Mouse (Mus musculus): ENCODE measurements around the gene Olfr99.
"Not testable (repeated sequence)": the region's sequence is repeated elsewhere in the genome, so short reads cannot be mapped to it uniquely, and the experiment has no call there.

The Olfr99 gene

DNA sequence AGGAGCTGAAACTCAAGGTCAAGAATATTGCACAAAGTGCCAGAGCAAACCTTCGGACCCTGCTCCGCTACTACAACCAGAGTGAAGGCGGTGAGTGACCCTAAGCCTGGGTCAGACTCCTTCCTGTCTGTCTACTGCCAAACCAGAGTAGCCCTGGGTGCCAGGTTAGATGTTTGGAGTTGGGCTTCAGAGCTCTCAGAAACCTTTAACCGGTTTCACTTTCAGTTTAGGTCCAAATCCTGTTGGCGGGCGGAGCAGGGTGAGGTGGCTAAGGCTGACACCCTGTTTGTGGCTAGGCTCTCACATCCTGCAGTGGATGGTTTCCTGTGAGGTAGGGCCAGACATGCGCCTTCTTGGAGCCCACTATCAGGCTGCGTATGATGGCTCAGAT is 12.6 kb downstream of the Olfr99 start:
- Histone ChIP-seq H3K27me3 (ENCODE audit: insufficient read depth, low read length) (peaks cover 20% of the 10 kb centered on the region), H3K9me3 (ENCODE audit: low read length) (no peaks in the 10 kb centered on the region), H3K36me3 (ENCODE audit: insufficient read depth, low read length) (no peaks in the 10 kb centered on the region), H3K4me3 (replicated peaks; ENCODE audit: low read length) (peak overlapping the region; percentile 76), H3K4me1 (replicated peaks; ENCODE audit: low read depth, low read length) (peaks cover 11% of the 10 kb centered on the region; the same call in 1 of the 2 replicates)
- TF ChIP-seq POU5F1 (IDR thresholded peaks at IDR 0.05; ENCODE audit: borderline replicate concordance, low read length) (no peak), NANOG (IDR thresholded peaks at IDR 0.05; ENCODE audit: borderline replicate concordance, low read length) (no peak), CTCF (conservative IDR thresholded peaks at IDR 0.05; ENCODE audit: low read length) (no peak)

GRCm38 (mm10) chr17:37270058-37270701 is 13.1 kb downstream of the Olfr99 start, which contains the start of gene H2-M3:
Gene H2-M3 (plus strand): TSS chr17:37270220.
- H3K36me3 ChIP-seq (ENCODE audit: insufficient read depth, low read length) = no peaks in the 10 kb centered on the region
- peaks cover 20% of the 10 kb centered on the region for H3K27me3 ChIP-seq (ENCODE audit: insufficient read depth, low read length)
- H3K9me3 ChIP-seq (ENCODE audit: low read length) = no peaks in the 10 kb centered on the region
- H3K4me3 ChIP-seq (replicated peaks; ENCODE audit: low read length) = peak within 1 kb of the TSS; percentile 76
- TF ChIP-seq NANOG (IDR thresholded peaks at IDR 0.05; ENCODE audit: borderline replicate concordance, low read length) = no peak
- peaks cover 11% of the 10 kb centered on the region; the same call in 1 of the 2 replicates for H3K4me1 ChIP-seq (replicated peaks; ENCODE audit: low read depth, low read length)

DNA sequence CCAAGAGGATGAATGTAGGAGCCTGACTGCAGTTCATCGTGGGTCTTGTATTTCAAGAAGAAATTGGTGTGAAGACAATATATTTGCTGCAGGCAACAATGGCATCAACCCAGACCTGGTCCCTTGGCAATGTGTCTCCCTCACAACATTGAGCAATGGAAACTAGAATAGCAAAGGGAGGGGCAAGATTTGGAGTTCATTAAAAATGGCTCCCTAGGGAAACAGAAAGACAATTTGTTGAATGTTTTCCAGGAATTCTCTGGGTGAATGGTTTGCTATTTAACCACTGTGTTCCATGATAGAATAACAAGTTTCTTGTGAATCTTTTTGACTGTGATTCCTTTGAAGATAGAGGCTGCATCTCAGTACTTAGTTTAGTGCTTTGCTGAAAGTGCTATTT is 19.6 kb downstream of the Olfr99 start, which contains the start of gene Olfr98:
Olfr98 (minus strand) TSS at position 124 of the 400 bp plus-strand sequence.
- Histone ChIP-seq H3K4me3 (replicated peaks; ENCODE audit: low read length) (no peak within 1 kb of the TSS), H3K4me1 (replicated peaks; ENCODE audit: low read depth, low read length) (no peaks in the 10 kb centered on the region), H3K9me3 (ENCODE audit: low read length) (no peaks in the 10 kb centered on the region), H3K27me3 (ENCODE audit: insufficient read depth, low read length) (no peaks in the 10 kb centered on the region), H3K36me3 (ENCODE audit: insufficient read depth, low read length) (no peaks in the 10 kb centered on the region)
- TF ChIP-seq CTCF (conservative IDR thresholded peaks at IDR 0.05; ENCODE audit: low read length) = no peak
- TF ChIP-seq NANOG (IDR thresholded peaks at IDR 0.05; ENCODE audit: borderline replicate concordance, low read length) = no peak
- no peak for TF ChIP-seq POU5F1 (IDR thresholded peaks at IDR 0.05; ENCODE audit: borderline replicate concordance, low read length)

DNA sequence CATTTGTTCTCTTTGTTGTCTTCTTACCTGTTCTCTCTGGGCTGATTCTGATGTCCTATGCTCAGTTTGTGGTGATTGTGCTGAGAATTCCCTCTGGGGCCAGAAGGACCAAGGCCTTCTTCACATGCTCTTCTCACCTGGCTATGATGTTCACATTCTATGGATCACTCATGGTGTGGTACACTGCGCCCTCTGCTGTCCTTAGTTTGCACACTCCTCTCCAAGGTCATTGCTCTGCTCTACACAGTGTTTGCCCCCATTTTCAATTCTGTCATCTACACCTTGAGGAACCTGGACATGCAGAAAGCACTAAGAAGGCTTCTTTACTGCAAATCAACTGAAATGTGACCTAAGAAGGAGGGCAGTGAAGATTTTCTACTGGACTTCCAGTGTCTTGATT is 32.7 kb downstream of the Olfr99 start:
- H3K4me1 ChIP-seq (replicated peaks; ENCODE audit: low read depth, low read length) = peaks cover 13% of the 10 kb centered on the region
- peak; percentile 43 for TF ChIP-seq CTCF (conservative IDR thresholded peaks at IDR 0.05; ENCODE audit: low read length)
- no peak for TF ChIP-seq NANOG (IDR thresholded peaks at IDR 0.05; ENCODE audit: borderline replicate concordance, low read length)
- H3K27me3 ChIP-seq (ENCODE audit: insufficient read depth, low read length) = no peaks in the 10 kb centered on the region

DNA sequence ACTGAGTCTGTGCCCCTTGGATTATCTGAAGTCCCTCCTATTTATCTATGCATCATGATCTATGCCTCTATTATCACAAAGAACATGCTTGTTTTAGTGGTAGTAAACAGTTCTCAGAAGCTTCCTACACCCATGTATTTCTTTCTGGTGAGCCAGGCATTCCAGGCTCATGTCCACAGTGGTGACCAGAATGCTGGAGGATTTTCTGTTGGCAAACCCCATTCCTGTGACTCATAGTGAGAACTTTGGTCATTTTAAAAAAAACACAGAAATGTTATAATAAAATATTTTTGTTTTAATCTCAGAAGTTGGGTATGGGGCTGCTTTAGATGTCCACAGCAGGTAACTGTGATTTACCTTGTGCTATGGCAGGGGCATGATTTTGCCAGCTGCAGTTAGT is 33.8 kb downstream of the Olfr99 start:
- Histone ChIP-seq H3K36me3 (ENCODE audit: insufficient read depth, low read length) (no peaks in the 10 kb centered on the region), H3K4me3 (replicated peaks; ENCODE audit: low read length) (no peak overlapping the region), H3K9me3 (ENCODE audit: low read length) (no peaks in the 10 kb centered on the region), H3K4me1 (replicated peaks; ENCODE audit: low read depth, low read length) (peaks cover 22% of the 10 kb centered on the region), H3K27me3 (ENCODE audit: insufficient read depth, low read length) (no peaks in the 10 kb centered on the region)
- no peak for TF ChIP-seq POU5F1 (IDR thresholded peaks at IDR 0.05; ENCODE audit: borderline replicate concordance, low read length)
- no peak for TF ChIP-seq CTCF (conservative IDR thresholded peaks at IDR 0.05; ENCODE audit: low read length)
- no peak for TF ChIP-seq NANOG (IDR thresholded peaks at IDR 0.05; ENCODE audit: borderline replicate concordance, low read length)

More for the DNA sequence above, 32.7 kb downstream of the Olfr99 start:
- Histone ChIP-seq H3K36me3 (ENCODE audit: insufficient read depth, low read length) (no peaks in the 10 kb centered on the region), H3K9me3 (ENCODE audit: low read length) (no peaks in the 10 kb centered on the region), H3K4me3 (replicated peaks; ENCODE audit: low read length) (no peak overlapping the region)

DNA sequence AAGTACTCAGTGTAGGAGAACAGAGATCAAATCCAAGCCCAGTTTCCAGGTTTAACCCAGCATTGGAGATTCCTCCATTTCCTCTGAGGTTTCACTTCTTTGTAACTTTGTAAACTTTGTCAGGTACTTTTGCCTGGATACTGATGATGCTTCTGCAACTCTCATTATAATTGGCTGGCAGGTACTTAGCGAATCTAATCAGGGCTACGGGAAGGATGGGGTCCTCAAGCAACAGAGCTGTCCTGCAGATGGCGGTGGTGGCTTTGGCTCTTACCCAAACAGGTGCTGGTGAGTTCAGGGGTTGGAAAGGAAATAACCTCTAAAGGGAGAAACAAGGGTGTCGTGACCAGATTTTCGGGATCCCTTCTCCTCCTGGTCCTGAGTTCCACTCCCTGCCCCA is 36.5 kb downstream of the Olfr99 start:
- TF ChIP-seq POU5F1 (IDR thresholded peaks at IDR 0.05; ENCODE audit: borderline replicate concordance, low read length) = no peak
- no peak for TF ChIP-seq NANOG (IDR thresholded peaks at IDR 0.05; ENCODE audit: borderline replicate concordance, low read length)
- TF ChIP-seq CTCF (conservative IDR thresholded peaks at IDR 0.05; ENCODE audit: low read length) = no peak
- Histone ChIP-seq H3K4me1 (replicated peaks; ENCODE audit: low read depth, low read length) (peaks cover 22% of the 10 kb centered on the region), H3K9me3 (ENCODE audit: low read length) (peaks cover 6% of the 10 kb centered on the region), H3K27me3 (ENCODE audit: insufficient read depth, low read length) (no peaks in the 10 kb centered on the region), H3K4me3 (replicated peaks; ENCODE audit: low read length) (no peak overlapping the region), H3K36me3 (ENCODE audit: insufficient read depth, low read length) (no peaks in the 10 kb centered on the region)

- no peak for TF ChIP-seq CTCF (conservative IDR thresholded peaks at IDR 0.05; ENCODE audit: low read length)
- TF ChIP-seq NANOG (IDR thresholded peaks at IDR 0.05; ENCODE audit: borderline replicate concordance, low read length) = no peak
- no peak for TF ChIP-seq POU5F1 (IDR thresholded peaks at IDR 0.05; ENCODE audit: borderline replicate concordance, low read length)
- peaks cover 26% of the 10 kb centered on the region for H3K9me3 ChIP-seq (ENCODE audit: low read length)
- H3K36me3 ChIP-seq (ENCODE audit: insufficient read depth, low read length) = no peaks in the 10 kb centered on the region
- H3K27me3 ChIP-seq (ENCODE audit: insufficient read depth, low read length) = no peaks in the 10 kb centered on the region
- no peak overlapping the region for H3K4me3 ChIP-seq (replicated peaks; ENCODE audit: low read length)
- peaks cover 22% of the 10 kb centered on the region for H3K4me1 ChIP-seq (replicated peaks; ENCODE audit: low read depth, low read length)
These were observed 41.1 kb downstream of the Olfr99 start for GRCm38 (mm10) chr17:37242198-37242597.

DNA sequence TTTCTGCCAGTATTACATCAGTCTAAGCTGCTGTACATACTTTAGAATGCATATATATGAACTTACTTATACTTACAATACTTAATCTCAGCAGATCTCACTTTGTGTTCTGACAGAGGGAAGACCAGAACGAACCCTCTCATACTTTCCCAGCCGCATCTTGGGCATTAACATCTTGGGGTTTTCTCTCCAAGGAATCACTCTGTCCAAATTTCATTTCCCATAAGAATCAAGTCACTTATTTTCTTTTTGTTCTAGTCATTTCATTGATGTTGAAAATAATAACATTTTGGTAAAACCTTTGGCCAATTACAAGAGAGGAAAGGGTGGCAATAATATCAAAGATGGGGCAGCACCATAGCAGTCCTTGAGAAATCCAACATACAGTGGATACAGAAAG is 46.0 kb downstream of the Olfr99 start, which contains the start of gene Olfr97:
Olfr97 (minus strand) TSS at position 101 of the 400 bp plus-strand sequence.
- not testable (repeated sequence) for H3K27me3 ChIP-seq (ENCODE audit: insufficient read depth, low read length); H3K36me3 ChIP-seq (ENCODE audit: insufficient read depth, low read length); H3K4me1 ChIP-seq (replicated peaks; ENCODE audit: low read depth, low read length); H3K4me3 ChIP-seq (replicated peaks; ENCODE audit: low read length)
- peaks cover 25% of the 10 kb centered on the region for H3K9me3 ChIP-seq (ENCODE audit: low read length)
